Mouse (Mus musculus) thymus, adult 2 months (tissue): ENCODE results near the gene Stip1. TPM values are rescaled to one million over a fixed set of nuclear protein-coding genes. Genes with fewer than 3 reads are reported as not detected.
"Not testable (repeated sequence)": the region's sequence is repeated elsewhere in the genome, so short reads cannot be mapped to it uniquely, and the experiment has no call there.

ENCODE experiments used
- DNase-seq: peaks from one replicate; pipeline ENCODE4 v3.0.0; 2021
- H3K27ac ChIP-seq: fragments of 200-500 bp; 2 replicates; pipeline ENCODE4 v1.5.1; 2012; ENCODE audit warnings: low read length, control low read depth; ENCODE audit not compliant: control insufficient read depth, insufficient read depth
- H3K27me3 ChIP-seq: fragments of 200-500 bp; 2 replicates; pipeline ENCODE4 v1.6.1; 2012; ENCODE audit warnings: mild to moderate bottlenecking, low read length, moderate library complexity, mixed read lengths; ENCODE audit not compliant: control insufficient read depth, insufficient read depth
- H3K36me3 ChIP-seq: fragments of 200-500 bp; 2 replicates; pipeline ENCODE4 v1.6.1; 2012; ENCODE audit warnings: mild to moderate bottlenecking, low read length, moderate library complexity; ENCODE audit not compliant: control insufficient read depth, insufficient read depth
- H3K4me1 ChIP-seq: fragments of 200-500 bp; replicated peaks from 2 replicates; pipeline ENCODE4 v1.6.1; 2012; ENCODE audit warnings: low read length; ENCODE audit not compliant: control insufficient read depth, insufficient read depth
- H3K4me3 ChIP-seq: fragments of 200-500 bp; 2 replicates; pipeline ENCODE4 v1.5.1; 2012; ENCODE audit warnings: mild to moderate bottlenecking, low read length, control low read depth, moderate library complexity; ENCODE audit not compliant: control insufficient read depth, insufficient read depth
- CTCF ChIP-seq: fragments of 200-500 bp; IDR thresholded peaks from 2 replicates; pipeline ENCODE4 v1.5.1; 2012; ENCODE audit warnings: mild to moderate bottlenecking, control low read depth, low read length, moderate library complexity, borderline replicate concordance; ENCODE audit not compliant: control insufficient read depth, poor library complexity, insufficient read depth; ENCODE audit errors: extremely low read depth
- POLR2A ChIP-seq: fragments of 200-500 bp; IDR thresholded peaks from 2 replicates; pipeline ENCODE4 v1.6.1; 2012; ENCODE audit warnings: mild to moderate bottlenecking, low read length, control low read depth, moderate library complexity; ENCODE audit not compliant: control insufficient read depth, poor library complexity, insufficient read depth; ENCODE audit errors: extremely low read depth
- WGBS: fragments of 180-500 bp; shearing (Covaris S2); methylation state at CpG from one replicate; pipeline ENCODE4 v1.1.7; 2018; 5-methylcytosine and 5-hydroxymethylcytosine counted together
- polyA plus RNA-seq: library from polyadenylated mRNA; depleted of rRNA; stranded (reverse); fragments of >200 nt; gene quantifications from 2 replicates; pipeline ENCODE4 v1.2.3, GENCODE M21; 2012

Stip1 gene
- polyA plus RNA-seq, 1 experiment: 87.4 TPM

- Histone ChIP-seq H3K27me3 (no peaks in the 10 kb centered on the region), H3K4me1 (peaks cover 46% of the 10 kb centered on the region), H3K4me3 (peak within 1 kb of the TSS; percentile 52), H3K27ac (peak within 1 kb of the TSS; percentile 1; the same call in 1 of the 2 replicates), H3K36me3 (no peaks in the 10 kb centered on the region)
- TF ChIP-seq POLR2A: peak; percentile 88
- peak; percentile 59; the same call in 1 of the 2 replicates for TF ChIP-seq CTCF
- WGBS: 1% methylated on average over 37 of the region's 37 CpGs
- peak; percentile 99 for DNase-seq
These were observed 47.5 kb downstream of the Stip1 start, which contains the start of gene Dnajc4 for GRCm38 (mm10) chr19:6992011-6992858. TSS of gene Dnajc4 (minus strand) at chr19:6992572.

GRCm38 (mm10) chr19:6991166-6991565, 48.6 kb downstream of the Stip1 start:
- not testable (repeated sequence) for H3K4me3 ChIP-seq, H3K36me3 ChIP-seq, DNase-seq, H3K27ac ChIP-seq, H3K27me3 ChIP-seq
- peaks cover 46% of the 10 kb centered on the region for H3K4me1 ChIP-seq
- 93% methylated on average over 6 of the region's 6 CpGs for WGBS

- TF ChIP-seq POLR2A (no peak), CTCF (no peak)
- WGBS: 95% methylated on average over 6 of the region's 6 CpGs
- no peak for DNase-seq
- Histone ChIP-seq H3K27me3 (no peaks in the 10 kb centered on the region), H3K36me3 (no peaks in the 10 kb centered on the region), H3K4me3 (no peak overlapping the region), H3K4me1 (peaks cover 46% of the 10 kb centered on the region), H3K27ac (no peak overlapping the region)
These were observed 49.1 kb downstream of the Stip1 start for GRCm38 (mm10) chr19:6990712-6991111.

GRCm38 (mm10) chr19:6989251-6989650, 50.5 kb downstream of the Stip1 start:
- Histone ChIP-seq H3K4me1 (peaks cover 33% of the 10 kb centered on the region), H3K36me3 (no peaks in the 10 kb centered on the region), H3K27me3 (no peaks in the 10 kb centered on the region), H3K4me3 (no peak overlapping the region), H3K27ac (no peak overlapping the region)
- TF ChIP-seq CTCF (no peak), POLR2A (no peak)
- DNase-seq: no peak
- 96% methylated on average over 8 of the region's 8 CpGs for WGBS

GRCm38 (mm10) chr19:6987904-6988285, 51.9 kb downstream of the Stip1 start:
- 16% methylated on average over 8 of the region's 8 CpGs for WGBS
- TF ChIP-seq POLR2A: no peak
- TF ChIP-seq CTCF: no peak
- H3K4me1 ChIP-seq: peaks cover 26% of the 10 kb centered on the region
- no peaks in the 10 kb centered on the region for H3K36me3 ChIP-seq
- H3K4me3 ChIP-seq: peak overlapping the region; percentile 59
- no peak for DNase-seq
- H3K27ac ChIP-seq: no peak overlapping the region
- H3K27me3 ChIP-seq: no peaks in the 10 kb centered on the region

- Histone ChIP-seq H3K36me3 (no peaks in the 10 kb centered on the region), H3K27ac (no peak within 1 kb of the TSS), H3K4me3 (peak within 1 kb of the TSS; percentile 59), H3K4me1 (peaks cover 22% of the 10 kb centered on the region), H3K27me3 (no peaks in the 10 kb centered on the region)
- no peak for TF ChIP-seq CTCF
- TF ChIP-seq POLR2A: peak; percentile 50; the same call in 1 of the 2 replicates
- WGBS: 1% methylated on average over 82 of the region's 85 CpGs
- DNase-seq: peak; percentile 77
These were observed 52.5 kb downstream of the Stip1 start, which contains the start of gene Vegfb for GRCm38 (mm10) chr19:6987061-6987903. TSS of gene Vegfb (minus strand) at chr19:6987651.
